Mouse (Mus musculus) hindbrain, embryonic 15.5 days (tissue): ENCODE measurements at regions not wholly inside any gene's neighbourhood (a gene's known extent, or its start where the extent isn't known, plus 50 kb on each side); places are given as distances from the start of the nearest gene placed in this dataset.
A peak's percentile ranks its signal among the peaks of the same experiment; 100 is the strongest.

Experiments used
- ATAC-seq: fragments of 200-750 bp; cut with Nextera tagmentation; 2 replicates; pipeline ENCODE4 v1.8.0; 2017; ENCODE audit warnings: low read depth, moderate number of reproducible peaks, moderate TSS enrichment; ENCODE audit not compliant: low FRiP score
- H3K27ac ChIP-seq: fragments of 300-500 bp; sonication (generic); replicated peaks from 2 replicates; pipeline ENCODE4 v1.5.1; 2015; ENCODE audit warnings: mild to moderate bottlenecking, inconsistent platforms
- H3K27me3 ChIP-seq: fragments of 300-500 bp; sonication (generic); 2 replicates; pipeline ENCODE4 v1.6.1; 2015; ENCODE audit warnings: control low read depth, inconsistent platforms
- H3K36me3 ChIP-seq: fragments of 300-500 bp; sonication (generic); 2 replicates; pipeline ENCODE4 v1.6.1; 2015; ENCODE audit warnings: control low read depth, inconsistent platforms
- H3K4me1 ChIP-seq: fragments of 300-500 bp; sonication (generic); replicated peaks from 2 replicates; pipeline ENCODE4 v1.6.1; 2015; ENCODE audit warnings: control low read depth, inconsistent platforms
- H3K4me2 ChIP-seq: fragments of 300-500 bp; sonication (generic); 2 replicates; pipeline ENCODE4 v1.6.1; 2015; ENCODE audit warnings: moderate library complexity, mild to moderate bottlenecking, inconsistent platforms
- H3K4me3 ChIP-seq: fragments of 300-500 bp; sonication (generic); 2 replicates; pipeline ENCODE4 v1.5.1; 2015; ENCODE audit warnings: mild to moderate bottlenecking, inconsistent platforms
- H3K9ac ChIP-seq: fragments of 300-500 bp; sonication (generic); 2 replicates; pipeline ENCODE4 v1.6.1; 2015; ENCODE audit warnings: inconsistent platforms
- H3K9me3 ChIP-seq: fragments of 300-500 bp; sonication (generic); 2 replicates; pipeline ENCODE4 v1.6.1; 2016; ENCODE audit warnings: control low read depth, inconsistent platforms
- WGBS: fragments of 180-500 bp; shearing (Covaris S2); methylation state at CpG from one replicate; pipeline ENCODE4 v1.1.7; 2015; 5-methylcytosine and 5-hydroxymethylcytosine counted together

GRCm38 (mm10) chr12:112274026-112274425, 128.0 kb downstream of the Kif26a start:
- no peak overlapping the region for H3K9ac ChIP-seq
- H3K9me3 ChIP-seq, result no peaks in the 10 kb centered on the region
- WGBS, result 82% methylated on average over 6 of the region's 6 CpGs

GRCm38 (mm10) chr12:112274756-112275155, 128.7 kb downstream of the Kif26a start:
- 24% methylated on average over 11 of the region's 11 CpGs for WGBS
- no peak overlapping the region for H3K4me3 ChIP-seq
- no peak overlapping the region for H3K27ac ChIP-seq
- no peaks in the 10 kb centered on the region for H3K9me3 ChIP-seq
- no peak for ATAC-seq
- H3K4me2 ChIP-seq, result no peak overlapping the region
- H3K36me3 ChIP-seq, result no peaks in the 10 kb centered on the region
- H3K4me1 ChIP-seq, result peaks cover 25% of the 10 kb centered on the region
- H3K27me3 ChIP-seq, result no peaks in the 10 kb centered on the region
- no peak overlapping the region for H3K9ac ChIP-seq

More at GRCm38 (mm10) chr12:112274026-112274425, 128.0 kb downstream of the Kif26a start:
- no peak for ATAC-seq
- Histone ChIP-seq H3K4me1 (peaks cover 25% of the 10 kb centered on the region), H3K36me3 (no peaks in the 10 kb centered on the region), H3K4me2 (no peak overlapping the region), H3K4me3 (no peak overlapping the region), H3K27ac (no peak overlapping the region), H3K27me3 (no peaks in the 10 kb centered on the region)

GRCm38 (mm10) chr12:112276651-112277050, 130.6 kb downstream of the Kif26a start:
- H3K27me3 ChIP-seq, result no peaks in the 10 kb centered on the region
- H3K9me3 ChIP-seq, result no peaks in the 10 kb centered on the region
- H3K27ac ChIP-seq, result no peak overlapping the region
- peaks cover 33% of the 10 kb centered on the region for H3K4me1 ChIP-seq
- 16% methylated on average over 7 of the region's 7 CpGs for WGBS
- H3K9ac ChIP-seq, result no peak overlapping the region
- no peak for ATAC-seq
- no peak overlapping the region for H3K4me3 ChIP-seq
- H3K4me2 ChIP-seq, result no peak overlapping the region
- no peaks in the 10 kb centered on the region for H3K36me3 ChIP-seq

- no peak overlapping the region for H3K9ac ChIP-seq
- H3K4me3 ChIP-seq, result no peak overlapping the region
- no peak for ATAC-seq
- 23% methylated on average over 14 of the region's 14 CpGs for WGBS
- H3K9me3 ChIP-seq, result no peaks in the 10 kb centered on the region
- peaks cover 33% of the 10 kb centered on the region for H3K4me1 ChIP-seq
- no peaks in the 10 kb centered on the region for H3K27me3 ChIP-seq
- H3K27ac ChIP-seq, result no peak overlapping the region
- H3K4me2 ChIP-seq, result no peak overlapping the region
- no peaks in the 10 kb centered on the region for H3K36me3 ChIP-seq
These were observed 131.5 kb downstream of the Kif26a start for GRCm38 (mm10) chr12:112277511-112277910.

- no peak overlapping the region for H3K4me2 ChIP-seq
- H3K27me3 ChIP-seq, result no peaks in the 10 kb centered on the region
- H3K4me1 ChIP-seq, result peaks cover 22% of the 10 kb centered on the region
- WGBS, result 58% methylated on average over 15 of the region's 15 CpGs
- H3K9me3 ChIP-seq, result no peaks in the 10 kb centered on the region
- no peak overlapping the region for H3K9ac ChIP-seq
- ATAC-seq, result no peak
- H3K36me3 ChIP-seq, result no peaks in the 10 kb centered on the region
- H3K4me3 ChIP-seq, result no peak overlapping the region
- H3K27ac ChIP-seq, result no peak overlapping the region
These were observed 139.1 kb downstream of the Kif26a start for GRCm38 (mm10) chr12:112285096-112285495.

- no peaks in the 10 kb centered on the region for H3K27me3 ChIP-seq
- WGBS, result 68% methylated on average over 3 of the region's 3 CpGs
- H3K9ac ChIP-seq, result no peak overlapping the region
- H3K36me3 ChIP-seq, result no peaks in the 10 kb centered on the region
- peaks cover 38% of the 10 kb centered on the region for H3K4me1 ChIP-seq
- ATAC-seq, result no peak
- no peak overlapping the region for H3K27ac ChIP-seq
- H3K9me3 ChIP-seq, result no peaks in the 10 kb centered on the region
- H3K4me2 ChIP-seq, result no peak overlapping the region
- H3K4me3 ChIP-seq, result no peak overlapping the region
These were observed 142.8 kb downstream of the Kif26a start for GRCm38 (mm10) chr12:112288786-112289185.

- 77% methylated on average over 9 of the region's 9 CpGs for WGBS
- Histone ChIP-seq H3K4me3 (no peak overlapping the region), H3K4me2 (no peak overlapping the region), H3K9me3 (no peaks in the 10 kb centered on the region), H3K27ac (no peak overlapping the region), H3K9ac (no peak overlapping the region), H3K36me3 (no peaks in the 10 kb centered on the region), H3K27me3 (no peaks in the 10 kb centered on the region; the same call in 1 of the 2 replicates), H3K4me1 (peaks cover 34% of the 10 kb centered on the region)
- no peak for ATAC-seq
These were observed 144.3 kb downstream of the Kif26a start for GRCm38 (mm10) chr12:112290299-112290698.

GRCm38 (mm10) chr12:112291748-112292561, 145.9 kb downstream of the Kif26a start:
- no peak for ATAC-seq
- H3K4me3 ChIP-seq, result no peak overlapping the region
- H3K27ac ChIP-seq, result no peak overlapping the region
- no peak overlapping the region for H3K4me2 ChIP-seq
- H3K9me3 ChIP-seq, result no peaks in the 10 kb centered on the region
- 72% methylated on average over 16 of the region's 16 CpGs for WGBS
- H3K9ac ChIP-seq, result no peak overlapping the region
- peaks cover 34% of the 10 kb centered on the region for H3K4me1 ChIP-seq
- no peaks in the 10 kb centered on the region for H3K36me3 ChIP-seq
- H3K27me3 ChIP-seq, result no peaks in the 10 kb centered on the region; the same call in 1 of the 2 replicates

- H3K27me3 ChIP-seq, result no peaks in the 10 kb centered on the region; the same call in 1 of the 2 replicates
- H3K4me1 ChIP-seq, result peaks cover 31% of the 10 kb centered on the region
- no peak overlapping the region for H3K4me2 ChIP-seq
- H3K27ac ChIP-seq, result no peak overlapping the region
- H3K36me3 ChIP-seq, result no peaks in the 10 kb centered on the region
- H3K9me3 ChIP-seq, result no peaks in the 10 kb centered on the region
- no peak overlapping the region for H3K9ac ChIP-seq
- H3K4me3 ChIP-seq, result no peak overlapping the region
- ATAC-seq, result peak; percentile 32; the same call in 1 of the 2 replicates
- 48% methylated on average over 13 of the region's 13 CpGs for WGBS
These were observed 147.1 kb downstream of the Kif26a start for GRCm38 (mm10) chr12:112293105-112293504.

GRCm38 (mm10) chr12:112295337-112295941, 149.4 kb downstream of the Kif26a start:
- Histone ChIP-seq H3K27me3 (no peaks in the 10 kb centered on the region; the same call in 1 of the 2 replicates), H3K27ac (no peak overlapping the region), H3K9me3 (no peaks in the 10 kb centered on the region), H3K4me1 (peaks cover 39% of the 10 kb centered on the region), H3K9ac (no peak overlapping the region), H3K36me3 (no peaks in the 10 kb centered on the region), H3K4me2 (no peak overlapping the region), H3K4me3 (no peak overlapping the region)
- 88% methylated on average over 6 of the region's 6 CpGs for WGBS
- ATAC-seq, result no peak

- Histone ChIP-seq H3K9ac (no peak overlapping the region), H3K4me2 (no peak overlapping the region), H3K27ac (0 out of 2 replicates have a peak overlapping the region, but pooled peaks have one; percentile 35), H3K4me1 (peaks cover 32% of the 10 kb centered on the region), H3K9me3 (no peaks in the 10 kb centered on the region), H3K4me3 (no peak overlapping the region), H3K27me3 (peaks cover 12% of the 10 kb centered on the region; the same call in 1 of the 2 replicates), H3K36me3 (no peaks in the 10 kb centered on the region)
- 81% methylated on average over 8 of the region's 8 CpGs for WGBS
- ATAC-seq, result no peak
These were observed 152.5 kb downstream of the Kif26a start for GRCm38 (mm10) chr12:112298521-112298920.

- WGBS, result 41% methylated on average over 5 of the region's 5 CpGs
- peaks cover 12% of the 10 kb centered on the region; the same call in 1 of the 2 replicates for H3K27me3 ChIP-seq
- H3K4me3 ChIP-seq, result no peak overlapping the region
- ATAC-seq, result no peak
- no peak overlapping the region for H3K9ac ChIP-seq
- H3K27ac ChIP-seq, result 0 out of 2 replicates have a peak overlapping the region, but pooled peaks have one; percentile 35
- peaks cover 30% of the 10 kb centered on the region for H3K4me1 ChIP-seq
- no peak overlapping the region for H3K4me2 ChIP-seq
- H3K9me3 ChIP-seq, result no peaks in the 10 kb centered on the region
- H3K36me3 ChIP-seq, result no peaks in the 10 kb centered on the region
These were observed 153.1 kb downstream of the Kif26a start for GRCm38 (mm10) chr12:112299089-112299488.
